Mouse (Mus musculus): ENCODE measurements around the gene Cacng4. TPM values are rescaled to one million over a fixed set of nuclear protein-coding genes. Genes with fewer than 3 reads are reported as not detected.

Gene Cacng4
- polyA plus RNA-seq, 1 experiment from 2014 or later, result 5.8 TPM

- peak overlapping the region; percentile 62 for H3K27ac ChIP-seq
- H3K9me3 ChIP-seq, result no peaks in the 10 kb centered on the region
- 2% methylated on average over 64 of the region's 64 CpGs for WGBS
- H3K4me3 ChIP-seq (replicated peaks), result peak overlapping the region; percentile 56
- H3K36me3 ChIP-seq, result no peaks in the 10 kb centered on the region
- peaks cover 26% of the 10 kb centered on the region for H3K4me1 ChIP-seq (replicated peaks)
- peak overlapping the region; percentile 50 for H3K9ac ChIP-seq
- ATAC-seq, result peak; percentile 42
- H3K4me2 ChIP-seq (replicated peaks), result peak overlapping the region; percentile 93
- H3K27me3 ChIP-seq (replicated peaks), result peaks cover 50% of the 10 kb centered on the region
Observed at GRCm38 (mm10) chr11:107793200-107794102, 906 bp downstream of the Cacng4 start.

GRCm38 (mm10) chr11:107792136-107792535 is 2.2 kb downstream of the Cacng4 start:
- 0 out of 2 replicates have a peak, but pooled peaks have one; percentile 15 for ATAC-seq
- Histone ChIP-seq H3K27ac (no peak overlapping the region), H3K4me2 (replicated peaks) (no peak overlapping the region), H3K4me3 (replicated peaks) (no peak overlapping the region), H3K9me3 (no peaks in the 10 kb centered on the region), H3K27me3 (replicated peaks) (peaks cover 43% of the 10 kb centered on the region), H3K4me1 (replicated peaks) (peaks cover 26% of the 10 kb centered on the region), H3K9ac (no peak overlapping the region), H3K36me3 (no peaks in the 10 kb centered on the region)
- 39% methylated on average over 9 of the region's 9 CpGs for WGBS

GRCm38 (mm10) chr11:107785761-107786160 is 8.6 kb downstream of the Cacng4 start:
- no peaks in the 10 kb centered on the region for H3K36me3 ChIP-seq
- 69% methylated on average over 3 of the region's 3 CpGs for WGBS
- H3K4me1 ChIP-seq (replicated peaks), result no peaks in the 10 kb centered on the region
- H3K9ac ChIP-seq, result no peak overlapping the region
- H3K9me3 ChIP-seq, result no peaks in the 10 kb centered on the region
- no peak overlapping the region for H3K4me3 ChIP-seq (replicated peaks)
- no peaks in the 10 kb centered on the region for H3K27me3 ChIP-seq (replicated peaks)
- H3K4me2 ChIP-seq (replicated peaks), result no peak overlapping the region
- ATAC-seq, result no peak
- no peak overlapping the region for H3K27ac ChIP-seq

- H3K27me3 ChIP-seq (replicated peaks), result no peaks in the 10 kb centered on the region
- 68% methylated on average over 1 of the region's 1 CpGs for WGBS
- no peaks in the 10 kb centered on the region for H3K36me3 ChIP-seq
- H3K4me3 ChIP-seq (replicated peaks), result no peak overlapping the region
- H3K4me1 ChIP-seq (replicated peaks), result no peaks in the 10 kb centered on the region
- ATAC-seq, result no peak
- no peak overlapping the region for H3K9ac ChIP-seq
- no peaks in the 10 kb centered on the region for H3K9me3 ChIP-seq
- H3K4me2 ChIP-seq (replicated peaks), result no peak overlapping the region
- H3K27ac ChIP-seq, result no peak overlapping the region
Observed at GRCm38 (mm10) chr11:107785288-107785687, 9.1 kb downstream of the Cacng4 start.

- no peak overlapping the region for H3K4me3 ChIP-seq (replicated peaks)
- no peaks in the 10 kb centered on the region for H3K27me3 ChIP-seq (replicated peaks)
- H3K4me1 ChIP-seq (replicated peaks), result no peaks in the 10 kb centered on the region
- no peak overlapping the region for H3K9ac ChIP-seq
- no peaks in the 10 kb centered on the region for H3K9me3 ChIP-seq
- no peaks in the 10 kb centered on the region for H3K36me3 ChIP-seq
- ATAC-seq, result no peak
- no peak overlapping the region for H3K27ac ChIP-seq
- H3K4me2 ChIP-seq (replicated peaks), result no peak overlapping the region
- WGBS, result 79% methylated on average over 8 of the region's 8 CpGs
Observed at GRCm38 (mm10) chr11:107783861-107784754, 10.2 kb downstream of the Cacng4 start.

GRCm38 (mm10) chr11:107782591-107782990 is 11.8 kb downstream of the Cacng4 start:
- no peaks in the 10 kb centered on the region for H3K36me3 ChIP-seq
- WGBS, result 54% methylated on average over 5 of the region's 5 CpGs
- H3K4me2 ChIP-seq (replicated peaks), result no peak overlapping the region
- no peaks in the 10 kb centered on the region for H3K4me1 ChIP-seq (replicated peaks)
- H3K27me3 ChIP-seq (replicated peaks), result no peaks in the 10 kb centered on the region
- H3K27ac ChIP-seq, result no peak overlapping the region
- no peak overlapping the region for H3K4me3 ChIP-seq (replicated peaks)
- H3K9ac ChIP-seq, result no peak overlapping the region
- H3K9me3 ChIP-seq, result no peaks in the 10 kb centered on the region
- no peak for ATAC-seq

GRCm38 (mm10) chr11:107778859-107779258 is 15.5 kb downstream of the Cacng4 start:
- H3K36me3 ChIP-seq, result no peaks in the 10 kb centered on the region
- H3K9me3 ChIP-seq, result no peaks in the 10 kb centered on the region
- no peak overlapping the region for H3K4me3 ChIP-seq (replicated peaks)
- no peaks in the 10 kb centered on the region for H3K27me3 ChIP-seq (replicated peaks)
- H3K4me2 ChIP-seq (replicated peaks), result no peak overlapping the region
- ATAC-seq, result no peak
- no peaks in the 10 kb centered on the region for H3K4me1 ChIP-seq (replicated peaks)
- H3K9ac ChIP-seq, result no peak overlapping the region
- WGBS, result 90% methylated on average over 9 of the region's 9 CpGs
- no peak overlapping the region for H3K27ac ChIP-seq

DNA sequence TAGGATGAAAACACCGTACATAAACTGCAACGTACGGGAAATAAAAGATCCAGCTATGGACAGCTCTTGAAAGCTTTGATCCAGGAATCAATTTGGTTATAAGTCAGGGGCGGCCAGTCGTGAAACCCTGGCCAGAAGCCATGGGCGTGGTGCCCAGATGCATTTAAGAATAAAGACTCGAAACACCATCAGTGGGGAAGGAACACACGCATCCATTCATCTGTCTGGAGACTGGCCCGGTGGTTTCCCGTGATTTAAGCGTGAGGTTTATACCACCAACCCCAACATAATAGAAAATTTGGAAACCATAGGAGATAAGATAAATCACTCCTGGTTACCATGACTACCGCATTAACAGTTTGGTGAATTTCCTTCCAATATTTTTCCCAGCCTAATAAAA is 16.9 kb downstream of the Cacng4 start:
- 55% methylated on average over 12 of the region's 12 CpGs for WGBS
- Histone ChIP-seq H3K27ac (no peak overlapping the region), H3K9ac (no peak overlapping the region), H3K4me3 (replicated peaks) (no peak overlapping the region), H3K4me1 (replicated peaks) (no peaks in the 10 kb centered on the region), H3K27me3 (replicated peaks) (no peaks in the 10 kb centered on the region), H3K36me3 (no peaks in the 10 kb centered on the region), H3K4me2 (replicated peaks) (no peak overlapping the region), H3K9me3 (no peaks in the 10 kb centered on the region)
- ATAC-seq, result no peak

DNA sequence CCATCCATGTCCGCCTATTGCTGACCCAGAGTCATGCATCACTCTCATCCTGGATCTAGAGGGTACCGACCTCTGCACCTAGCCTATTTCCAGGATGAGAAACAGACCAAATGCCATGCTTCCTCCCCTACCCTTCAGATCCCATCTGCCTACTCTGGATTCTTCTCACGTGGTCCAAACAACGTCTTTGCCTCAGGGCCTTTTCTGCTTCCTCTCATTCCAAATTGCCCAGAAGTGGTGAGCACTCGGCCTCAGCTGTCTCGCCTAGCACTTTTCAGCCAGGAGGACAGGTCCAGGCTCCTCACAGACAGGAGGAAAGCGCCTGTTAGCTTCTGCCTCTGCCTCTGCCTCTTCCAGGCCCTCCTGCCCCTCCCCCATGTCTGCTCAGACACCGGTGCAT is 21.0 kb downstream of the Cacng4 start:
- no peaks in the 10 kb centered on the region for H3K4me1 ChIP-seq (replicated peaks)
- no peak for ATAC-seq
- H3K9me3 ChIP-seq, result no peaks in the 10 kb centered on the region
- no peak overlapping the region for H3K4me3 ChIP-seq (replicated peaks)
- no peak overlapping the region for H3K4me2 ChIP-seq (replicated peaks)
- H3K36me3 ChIP-seq, result no peaks in the 10 kb centered on the region
- 44% methylated on average over 8 of the region's 8 CpGs for WGBS
- no peak overlapping the region for H3K9ac ChIP-seq
- no peak overlapping the region for H3K27ac ChIP-seq
- H3K27me3 ChIP-seq (replicated peaks), result no peaks in the 10 kb centered on the region

- Histone ChIP-seq H3K4me2 (replicated peaks) (no peak overlapping the region), H3K9ac (no peak overlapping the region), H3K27me3 (replicated peaks) (no peaks in the 10 kb centered on the region), H3K36me3 (no peaks in the 10 kb centered on the region), H3K9me3 (no peaks in the 10 kb centered on the region), H3K4me1 (replicated peaks) (no peaks in the 10 kb centered on the region), H3K4me3 (replicated peaks) (no peak overlapping the region), H3K27ac (no peak overlapping the region)
- ATAC-seq, result no peak; the same call in 1 of the 2 replicates
- 75% methylated on average over 6 of the region's 6 CpGs for WGBS
Observed at GRCm38 (mm10) chr11:107772002-107772401, 22.4 kb downstream of the Cacng4 start.

GRCm38 (mm10) chr11:107768361-107768760 is 26.0 kb downstream of the Cacng4 start:
- Histone ChIP-seq H3K27me3 (replicated peaks) (no peaks in the 10 kb centered on the region), H3K4me2 (replicated peaks) (no peak overlapping the region), H3K9me3 (no peaks in the 10 kb centered on the region), H3K36me3 (no peaks in the 10 kb centered on the region), H3K9ac (no peak overlapping the region), H3K27ac (no peak overlapping the region), H3K4me3 (replicated peaks) (no peak overlapping the region), H3K4me1 (replicated peaks) (no peaks in the 10 kb centered on the region)
- peak; percentile 25; the same call in 1 of the 2 replicates for ATAC-seq
- WGBS, result 78% methylated on average over 8 of the region's 8 CpGs

GRCm38 (mm10) chr11:107766932-107767331 is 27.4 kb downstream of the Cacng4 start:
- ATAC-seq, result no peak
- H3K27ac ChIP-seq, result no peak overlapping the region

More at GRCm38 (mm10) chr11:107766932-107767331, 27.4 kb downstream of the Cacng4 start:
- H3K9me3 ChIP-seq, result no peaks in the 10 kb centered on the region
- H3K4me1 ChIP-seq (replicated peaks), result 0 out of 2 replicates have a peak, but pooled peaks cover 11% of the 10 kb centered on the region
- no peaks in the 10 kb centered on the region for H3K27me3 ChIP-seq (replicated peaks)
- H3K4me2 ChIP-seq (replicated peaks), result no peak overlapping the region
- H3K36me3 ChIP-seq, result no peaks in the 10 kb centered on the region
- no peak overlapping the region for H3K4me3 ChIP-seq (replicated peaks)
- 87% methylated on average over 12 of the region's 12 CpGs for WGBS
- no peak overlapping the region for H3K9ac ChIP-seq
